Mouse (Mus musculus) left cerebral cortex, adult 8-10 months (tissue): Measurements from ENCODE around the gene Olfml2a. TPM values are rescaled to one million over a fixed set of nuclear protein-coding genes. Genes with fewer than 3 reads are reported as not detected.

Experiments
- DNase-seq, 2 experiments: peaks; one replicate each; pipeline ENCODE4 v3.0.0; 2022; ENCODE audit warnings: low spot score in 2 of 2
- total RNA-seq, 4 experiments: library from RNA; stranded (reverse); gene quantifications; 2 replicates each; pipeline ENCODE4 v1.2.4; 2022

Gene Olfml2a
- total RNA-seq, 4 experiments from 2014 or later = 2.2 to 3.1 (median 2.5) TPM

- no peak for DNase-seq
Observed at GRCm38 (mm10) chr2:38983456-38983855, 51.7 kb downstream of the Olfml2a start.

GRCm38 (mm10) chr2:38986580-38986979 is 54.8 kb downstream of the Olfml2a start:
- DNase-seq = no peak

- DNase-seq = no peak
Observed at GRCm38 (mm10) chr2:38987371-38987770, 55.6 kb downstream of the Olfml2a start.

- DNase-seq = no peak
Observed at GRCm38 (mm10) chr2:38987803-38988510, 56.2 kb downstream of the Olfml2a start.

- DNase-seq = no peak
Observed at GRCm38 (mm10) chr2:38988929-38989328, 57.2 kb downstream of the Olfml2a start.

GRCm38 (mm10) chr2:38992004-38992403 is 60.2 kb downstream of the Olfml2a start:
- no peak for DNase-seq

- DNase-seq = no peak
Observed at GRCm38 (mm10) chr2:38992452-38992851, 60.7 kb downstream of the Olfml2a start.

GRCm38 (mm10) chr2:38997386-38998374 is 65.9 kb downstream of the Olfml2a start, which contains the start of gene Wdr38:
Gene Wdr38, plus strand, starts transcription at chr2:38997476.
- DNase-seq = peak; percentile 83 to 89

GRCm38 (mm10) chr2:38999381-38999780 is 67.6 kb downstream of the Olfml2a start:
- no peak for DNase-seq

GRCm38 (mm10) chr2:38999910-39000586 is 68.3 kb downstream of the Olfml2a start:
- DNase-seq = no peak

GRCm38 (mm10) chr2:39000587-39000919 is 68.8 kb downstream of the Olfml2a start:
- DNase-seq = no peak

GRCm38 (mm10) chr2:39001866-39002265 is 70.1 kb downstream of the Olfml2a start:
- no peak for DNase-seq

GRCm38 (mm10) chr2:39003106-39003505 is 71.3 kb downstream of the Olfml2a start:
- no peak for DNase-seq

GRCm38 (mm10) chr2:39003512-39003911 is 71.7 kb downstream of the Olfml2a start:
- no peak for DNase-seq

- DNase-seq = no peak
Observed at GRCm38 (mm10) chr2:39004372-39004771, 72.6 kb downstream of the Olfml2a start.

- peak; percentile 75 to 90 for DNase-seq
Observed at GRCm38 (mm10) chr2:39004880-39005435, 73.2 kb downstream of the Olfml2a start, which contains the start of gene Arpc5l. Gene Arpc5l, plus strand, starts transcription at chr2:39005348.

- DNase-seq = no peak
Observed at GRCm38 (mm10) chr2:39005574-39006079, 73.8 kb downstream of the Olfml2a start, which contains the start of gene Rpl35. Gene Rpl35, minus strand, starts transcription at chr2:39005624.

GRCm38 (mm10) chr2:39006149-39006730 is 74.5 kb downstream of the Olfml2a start:
- DNase-seq = no peak

GRCm38 (mm10) chr2:39007865-39008264 is 76.1 kb downstream of the Olfml2a start:
- peak; percentile 79 to 92 for DNase-seq

- DNase-seq = peak in 1 of 2 experiments; percentile 52
Observed at GRCm38 (mm10) chr2:39008350-39008851, 76.6 kb downstream of the Olfml2a start.
